Mouse (Mus musculus) CH12.LX (cell line): ENCODE measurements around the gene Gm20388.

Experiments used
- CTCF ChIP-seq, 2 experiments: IDR thresholded peaks in 1 of 2; conservative IDR thresholded peaks in 1 of 2; 2 replicates each; pipeline ENCODE4 v1.5.1; 2011 to 2012; ENCODE audit warnings: low read depth in 2 of 2, low read length in 2 of 2, improper control_type of control experiment in 1 of 2, inconsistent platforms in 1 of 2, mild to moderate bottlenecking in 1 of 2, moderate library complexity in 1 of 2
- EP300 ChIP-seq: IDR thresholded peaks from 2 replicates; pipeline ENCODE4 v1.6.1; 2011; ENCODE audit warnings: low read length, improper control_type of control experiment
- HCFC1 ChIP-seq: IDR thresholded peaks from 2 replicates; pipeline ENCODE4 v1.6.1; 2012; ENCODE audit warnings: low read depth, mild to moderate bottlenecking, inconsistent platforms, low read length, improper control_type of control experiment
- MYC ChIP-seq: IDR thresholded peaks from 2 replicates; pipeline ENCODE4 v1.6.1; 2011; ENCODE audit warnings: low read depth, mild to moderate bottlenecking, improper control_type of control experiment, low read length
- NRF1 ChIP-seq: IDR thresholded peaks from 2 replicates; pipeline ENCODE4 v1.6.1; 2014; ENCODE audit warnings: low read depth, mild to moderate bottlenecking, inconsistent platforms, low read length, improper control_type of control experiment, moderate library complexity
- POLR2A ChIP-seq: IDR thresholded peaks from 2 replicates; pipeline ENCODE4 v1.6.1; 2011; ENCODE audit warnings: low read depth, mild to moderate bottlenecking, improper control_type of control experiment, low read length
- USF1 ChIP-seq: IDR thresholded peaks from 2 replicates; pipeline ENCODE4 v1.6.1; 2014; ENCODE audit warnings: low read depth, mild to moderate bottlenecking, inconsistent platforms, low read length, improper control_type of control experiment
- ZMIZ1 ChIP-seq: IDR thresholded peaks from 2 replicates; pipeline ENCODE4 v1.6.1; 2012; ENCODE audit warnings: low read depth, mild to moderate bottlenecking, inconsistent platforms, low read length, improper control_type of control experiment

DNA sequence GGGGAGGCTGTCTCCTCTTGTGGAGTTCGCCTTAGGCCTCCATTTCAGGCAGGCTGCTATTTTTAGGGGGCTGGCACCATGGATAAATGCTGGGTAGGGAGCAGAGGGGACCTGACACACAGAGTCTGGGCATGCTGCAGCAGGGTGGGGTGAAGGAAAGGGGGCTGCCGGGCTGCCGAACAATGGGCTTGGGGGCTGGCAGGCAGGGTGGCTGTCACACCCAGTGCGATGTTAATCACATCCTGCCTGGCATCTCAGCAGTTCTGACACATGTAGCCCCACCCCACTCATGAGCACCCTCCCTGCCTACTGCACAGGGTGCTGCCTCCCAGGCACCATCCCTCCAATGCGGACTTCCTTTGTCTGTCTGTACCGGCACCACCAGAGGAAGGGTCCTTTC is 1757.9 kb downstream of the Gm20388 start:
- TF ChIP-seq ZMIZ1 (no peak), EP300 (no peak), CTCF (conservative IDR thresholded peaks at IDR 0.05 in 1 of 2, IDR thresholded peaks at IDR 0.05 in 1 of 2; ENCODE audit: low read depth in 2 of 2, low read length in 2 of 2) (no peak), POLR2A (no peak), NRF1 (no peak), HCFC1 (no peak), USF1 (no peak), MYC (no peak)
